Mouse (Mus musculus) induced T-regulatory cell, adult 2 months (primary cell): Measurements from ENCODE around the gene Zfyve9.

ENCODE experiments used
- DNase-seq: peaks from one replicate; pipeline ENCODE4 v3.0.0-alpha.2; 2012; ENCODE audit warnings: low read depth

Gene Zfyve9

GRCm38 (mm10) chr4:108780057-108780863 is at the start of gene Zfyve9:
Zfyve9 (minus strand) TSS chr4:108780798.
- peak; percentile 66 for DNase-seq

DNA sequence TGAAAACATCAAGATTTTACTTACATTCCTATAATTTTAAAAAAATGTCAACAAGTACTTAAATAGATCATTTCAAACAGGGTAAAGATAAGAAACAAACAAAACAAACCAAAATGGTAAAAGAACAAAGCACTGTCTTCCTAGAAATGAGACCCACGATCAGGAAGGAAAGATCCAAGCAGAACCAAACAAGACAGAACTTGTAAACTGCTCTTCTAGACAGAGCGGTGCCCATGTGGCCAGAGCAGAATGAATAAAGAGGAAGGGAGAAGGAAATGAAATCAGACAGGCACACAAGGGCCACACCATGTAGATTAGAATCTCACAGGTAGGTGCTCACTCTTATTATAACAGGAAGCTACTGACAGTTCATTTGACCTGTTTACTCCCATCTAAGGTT is 46.0 kb upstream of the Zfyve9 start:
- DNase-seq: peak; percentile 10

DNA sequence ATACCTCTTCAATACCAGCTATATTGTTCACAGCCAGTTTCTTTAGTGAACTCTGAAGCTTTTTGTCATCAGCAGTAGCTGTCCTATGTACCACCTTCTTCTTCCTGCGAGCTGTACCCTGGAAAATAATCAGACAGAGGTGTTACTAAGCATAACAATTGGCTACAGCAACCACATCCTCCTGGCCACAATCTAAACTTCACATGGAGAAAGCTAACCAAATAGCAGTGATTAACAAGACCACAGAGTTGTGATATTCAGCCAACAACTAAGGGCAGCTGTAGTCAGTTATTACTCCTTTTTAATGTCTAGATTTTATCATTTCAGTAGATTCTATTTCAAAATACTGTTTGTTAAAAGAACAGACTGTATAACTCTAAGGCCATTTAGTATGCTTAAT is 45.5 kb upstream of the Zfyve9 start:
- peak; percentile 9 for DNase-seq

- DNase-seq: peak; percentile 9
These were observed 45.1 kb upstream of the Zfyve9 start for GRCm38 (mm10) chr4:108825677-108826076.

DNA sequence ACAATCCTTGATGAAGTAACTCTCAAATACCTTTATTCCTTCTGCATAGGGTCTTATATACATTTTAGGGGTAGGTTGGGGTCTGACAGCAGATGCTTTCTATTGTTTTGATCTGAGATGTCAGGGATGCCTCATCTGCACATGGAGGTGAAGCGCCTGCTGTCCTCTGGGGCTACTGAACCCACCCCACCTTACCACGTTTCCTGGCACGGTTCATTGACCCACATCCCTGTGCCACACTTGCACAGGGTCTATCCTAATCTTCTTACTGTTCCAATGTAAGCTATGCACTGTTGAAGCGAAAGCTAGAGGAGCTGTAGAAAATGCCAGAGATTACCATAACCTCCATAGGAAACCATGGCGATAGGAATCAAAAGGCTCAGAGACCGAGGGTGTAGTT is 31.0 kb upstream of the Zfyve9 start:
- no peak for DNase-seq

- DNase-seq: no peak
These were observed 30.5 kb upstream of the Zfyve9 start for GRCm38 (mm10) chr4:108811142-108811541.

- DNase-seq: no peak
These were observed 22.9 kb upstream of the Zfyve9 start for GRCm38 (mm10) chr4:108803535-108803934.

DNA sequence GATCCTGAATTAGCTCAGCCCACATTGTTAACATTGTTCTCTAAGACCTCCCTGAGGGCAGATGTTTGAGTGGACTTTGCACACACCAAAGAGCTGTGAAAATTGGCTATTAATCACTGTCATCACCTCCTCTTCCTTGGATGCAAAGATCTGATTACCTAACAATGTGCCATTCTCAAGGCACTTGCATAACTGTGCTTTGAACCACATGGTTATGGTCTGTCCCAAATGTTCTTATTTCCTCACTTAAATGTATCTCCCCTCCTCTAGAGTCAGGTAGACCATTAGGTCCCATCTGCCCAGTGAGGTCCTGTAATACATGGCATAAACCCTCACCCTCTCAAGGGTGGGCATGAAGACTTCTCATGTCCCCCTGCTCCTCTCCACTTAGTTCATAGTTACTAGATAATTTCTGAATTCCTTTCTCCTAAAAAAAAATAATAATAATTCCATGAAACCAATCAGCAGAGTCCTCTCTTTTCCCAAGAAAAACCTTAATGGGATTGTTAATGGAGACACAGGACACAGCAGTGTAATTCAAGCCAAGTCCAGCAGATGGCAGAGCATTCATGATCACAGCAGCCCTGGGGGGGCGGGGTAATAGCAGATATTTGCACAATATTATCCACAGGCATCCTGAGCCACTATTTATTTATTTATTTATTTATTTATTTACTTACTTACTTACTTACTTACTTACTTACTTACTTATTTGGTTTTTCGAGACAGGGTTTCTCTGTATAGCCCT is 17.7 kb upstream of the Zfyve9 start:
- DNase-seq: peak; percentile 73

GRCm38 (mm10) chr4:108796701-108797100 is 16.1 kb upstream of the Zfyve9 start:
- DNase-seq: no peak

DNA sequence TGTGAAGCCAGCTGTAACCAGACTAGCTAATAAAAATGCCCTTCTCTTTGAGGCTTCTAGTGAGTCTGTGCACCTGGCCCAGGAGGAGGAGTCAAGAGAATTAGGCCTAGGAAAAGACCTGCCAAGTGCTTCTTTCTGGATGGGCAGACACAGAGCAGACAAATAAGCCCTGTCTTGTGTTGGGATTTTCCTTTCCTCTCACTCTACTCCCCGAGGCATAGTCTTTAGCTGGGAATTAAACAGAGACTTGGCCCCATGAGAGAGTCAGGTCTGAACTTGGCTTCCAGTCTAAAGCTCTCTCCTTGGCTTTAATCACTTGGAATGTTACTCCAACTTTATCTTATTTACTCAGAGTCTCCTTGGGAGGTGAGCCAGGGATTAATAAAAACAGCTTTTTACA is 13.3 kb upstream of the Zfyve9 start:
- no peak for DNase-seq

DNA sequence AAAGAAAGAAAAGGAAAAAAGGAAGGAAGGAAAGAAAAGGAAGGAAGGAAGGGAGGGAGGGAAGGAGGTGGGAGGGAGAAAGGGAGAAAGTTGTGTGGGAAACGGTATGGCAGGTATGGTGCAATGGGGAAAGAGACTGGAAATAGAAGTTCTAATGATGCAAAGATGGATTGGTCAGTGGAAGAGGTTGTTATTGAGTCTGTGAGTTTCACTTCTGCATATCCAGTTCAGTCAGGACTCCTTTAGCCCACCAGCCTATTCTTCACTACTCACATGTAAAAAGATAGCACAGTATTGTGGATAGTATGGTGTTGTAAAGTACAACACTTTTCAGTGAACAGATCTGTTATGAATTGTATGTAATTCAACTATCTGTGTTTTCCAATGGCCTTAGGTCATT is 9.9 kb upstream of the Zfyve9 start:
- DNase-seq: no peak

DNA sequence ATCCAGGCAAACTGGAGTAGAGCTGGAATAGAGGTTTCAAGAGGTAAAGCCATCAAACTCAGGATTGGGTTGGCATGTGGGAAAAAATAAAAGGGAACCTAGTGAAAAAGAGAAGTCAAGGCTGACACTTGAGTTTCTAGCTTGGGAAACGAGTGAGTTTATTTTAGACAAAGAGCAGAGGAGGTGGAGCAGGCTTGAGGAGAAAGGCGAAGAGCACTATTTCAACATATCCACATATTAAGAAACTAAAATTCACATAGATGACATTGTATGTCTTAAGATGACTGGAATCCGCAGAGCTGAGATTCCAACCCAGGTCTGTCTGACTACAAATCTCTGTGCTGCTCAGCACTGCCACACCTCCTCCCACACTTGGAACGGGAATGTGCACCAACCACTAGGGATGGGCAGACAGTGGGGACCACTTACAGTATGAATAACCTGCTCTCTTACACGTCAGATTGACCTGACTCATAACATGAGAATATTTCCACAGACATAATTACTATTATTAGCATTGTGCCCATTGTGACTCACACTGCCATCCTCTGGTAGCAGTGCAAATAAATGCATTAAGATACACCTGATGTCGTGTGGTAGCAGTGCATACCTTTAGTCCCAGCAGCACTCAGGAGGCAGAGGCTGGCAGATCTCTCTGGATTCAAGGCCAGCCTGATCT is 8.8 kb upstream of the Zfyve9 start:
- DNase-seq: no peak

DNA sequence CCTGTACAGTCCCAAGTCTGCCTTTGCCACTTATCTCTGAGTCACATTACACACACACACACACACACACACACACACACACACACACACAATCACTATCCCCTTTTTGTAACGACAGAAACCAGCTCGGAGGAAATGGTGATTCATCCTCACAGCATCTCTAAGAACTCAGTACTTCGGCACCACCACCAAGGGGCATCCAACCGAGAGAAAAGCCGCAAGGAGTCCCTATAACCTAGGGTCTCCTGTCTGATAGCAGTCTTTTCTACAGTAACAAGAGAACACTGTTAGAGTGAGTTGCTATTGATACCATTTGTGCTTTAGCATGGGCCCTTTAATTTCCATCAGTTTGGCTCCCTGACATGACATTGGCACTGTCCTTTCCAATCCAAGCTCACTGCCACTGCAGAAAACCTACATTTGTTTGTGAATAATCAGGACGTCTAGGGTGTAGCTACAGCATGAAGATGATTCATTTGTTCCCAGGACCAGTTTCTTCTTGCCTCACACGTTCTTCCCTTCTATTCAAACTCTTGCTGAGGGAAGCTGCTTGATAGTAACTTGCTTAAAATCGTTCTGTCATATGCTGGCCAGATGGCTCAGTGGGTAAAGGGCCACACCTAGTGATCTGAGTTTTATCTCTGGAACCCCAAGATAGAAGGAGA is 2.0 kb upstream of the Zfyve9 start:
- DNase-seq: peak; percentile 14

- DNase-seq: peak; percentile 16
These were observed 998 bp upstream of the Zfyve9 start for GRCm38 (mm10) chr4:108781596-108781995.

GRCm38 (mm10) chr4:108780864-108781205 is 237 bp upstream of the Zfyve9 start:
- DNase-seq: no peak

GRCm38 (mm10) chr4:108779763-108780056 is 888 bp downstream of the Zfyve9 start:
- no peak for DNase-seq

- DNase-seq: no peak
These were observed 12.1 kb downstream of the Zfyve9 start for GRCm38 (mm10) chr4:108768527-108768926.

DNA sequence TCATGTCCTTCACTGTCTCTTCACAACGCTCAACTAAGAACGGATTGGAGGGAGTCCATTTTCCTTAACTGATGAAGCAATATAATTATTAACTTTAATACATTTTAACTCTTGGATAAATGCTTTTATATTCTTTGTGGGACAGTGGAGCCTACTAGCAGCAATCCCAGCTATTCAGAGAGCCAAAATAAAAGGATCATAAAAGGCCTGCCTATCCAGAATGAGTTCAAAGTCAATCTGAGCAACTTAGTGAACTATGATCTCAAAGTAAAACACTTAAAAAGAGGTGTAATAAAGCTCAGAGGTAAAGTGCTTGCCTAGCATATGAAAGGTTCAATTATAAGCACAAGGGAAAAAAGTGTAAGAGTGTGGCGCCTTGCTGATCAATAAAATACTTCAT is 21.0 kb downstream of the Zfyve9 start:
- no peak for DNase-seq

- DNase-seq: no peak
These were observed 34.3 kb downstream of the Zfyve9 start for GRCm38 (mm10) chr4:108746160-108746873.

- no peak for DNase-seq
These were observed 49.0 kb downstream of the Zfyve9 start for GRCm38 (mm10) chr4:108731582-108731981.

GRCm38 (mm10) chr4:108730450-108730849 is 50.1 kb downstream of the Zfyve9 start:
- DNase-seq: no peak

DNA sequence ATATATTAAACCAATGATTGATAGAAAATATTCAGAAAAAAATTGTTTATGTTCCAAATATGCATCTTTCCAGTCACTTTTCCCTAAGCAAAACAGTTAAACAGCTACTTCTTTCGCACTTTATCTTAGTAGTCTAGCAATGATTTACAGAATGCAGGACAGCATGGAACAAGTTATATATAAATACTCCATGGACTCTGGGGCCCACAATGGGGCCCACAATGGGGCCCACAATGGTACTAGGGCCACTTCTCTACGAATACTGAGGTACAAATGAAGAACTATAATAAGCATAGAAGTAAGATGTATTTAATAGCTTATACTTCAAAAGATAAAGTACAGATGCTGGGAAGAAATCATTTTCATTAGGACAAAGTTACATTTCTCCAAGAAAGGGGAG is 56.5 kb downstream of the Zfyve9 start:
- DNase-seq: no peak
